11 mouse cellular contexts compared by ENCODE assay signal in the genomic region with DNA sequence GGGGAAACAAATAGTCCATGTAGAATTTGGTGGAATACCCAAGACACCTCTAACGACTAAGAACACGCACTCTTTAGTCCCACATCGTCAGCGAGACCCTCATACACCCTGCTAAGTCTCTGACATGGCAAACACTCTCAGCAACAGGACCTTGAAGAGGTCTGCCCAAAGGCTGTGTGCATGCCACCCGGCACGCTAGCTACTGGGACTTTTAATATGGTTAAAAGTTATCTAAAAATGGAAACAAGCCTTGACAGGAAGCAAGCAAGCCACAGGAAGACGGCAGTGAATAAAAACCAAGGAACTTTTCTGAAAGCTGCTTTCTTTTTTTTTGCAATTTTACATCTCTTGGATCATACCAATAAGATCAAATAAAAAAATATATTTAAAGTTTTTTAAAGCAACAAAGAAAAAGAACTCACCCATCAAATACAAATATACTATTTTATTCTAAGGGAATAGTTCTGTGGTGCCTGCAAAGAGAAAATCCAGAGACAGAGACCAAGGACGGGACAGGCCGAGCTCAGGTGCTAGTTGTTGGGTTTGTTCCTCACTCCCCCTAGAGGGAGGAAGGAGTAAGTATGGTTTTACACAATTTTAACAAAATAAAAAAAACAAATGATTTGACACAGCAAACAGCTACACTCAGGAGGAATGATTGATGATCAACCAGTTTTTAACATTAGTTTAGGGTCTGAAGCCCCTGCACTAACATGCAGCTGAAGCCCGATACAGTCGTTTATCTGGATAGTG.
DNase-seq lines count a peak whose midpoint lies in the region; ATAC-seq and TF ChIP-seq lines count a peak whose summit lies in the region.
"Had no signal": no experiment of that assay in that cellular context is flagged by ENCODE, and none has a peak within 500 bp of the region (broad histone marks: within the 10 kb centered on the region; RNA-seq: fewer than 3 reads in every experiment).

No protein-coding gene starts in this region.

- no peak overlapping the region for H3K9ac ChIP-seq in liver, adult 2 months (ENCODE audit: low read depth, low read length)
- H3K9ac ChIP-seq in liver, embryonic 12.5 days, result no peak overlapping the region
- no peak overlapping the region for H3K9ac ChIP-seq in CH12.LX (ENCODE audit: insufficient read depth, low read depth)
- no peak overlapping the region for H3K9ac ChIP-seq in neural tube, embryonic 15.5 days (replicated peaks)
- H3K9ac ChIP-seq: limb, embryonic 15.5 days had no signal

- no peaks in the 10 kb centered on the region for H3K79me2 ChIP-seq in liver, adult 2 months (ENCODE audit: control insufficient read depth, insufficient read depth, low read length)
- H3K79me2 ChIP-seq in CH12.LX (replicated peaks; ENCODE audit: control insufficient read depth, extremely low read depth, insufficient read depth, poor library complexity, severe bottlenecking), result no peaks in the 10 kb centered on the region

- no peak overlapping the region for H3K27ac ChIP-seq in liver, adult 2 months (replicated peaks; ENCODE audit: insufficient read depth, low read depth, low read length)
- H3K27ac ChIP-seq in liver, embryonic 12.5 days, result no peak overlapping the region
- no peak overlapping the region for H3K27ac ChIP-seq in CH12.LX (ENCODE audit: insufficient read depth, low read depth)
- H3K27ac ChIP-seq in neural tube, embryonic 15.5 days (replicated peaks), result no peak overlapping the region
- H3K27ac ChIP-seq: forebrain, embryonic 10.5 days; limb, embryonic 15.5 days had no signal

- in situ Hi-C loops in CH12.LX (cut with MboI; ENCODE audit: low pct_ligation_motif_present, low pct_unique_long_range_greater_than_20kb, low sequenced_read_pairs), result no loop called here

- peak; percentile 19 for TF ChIP-seq RAD21 in CH12.LX (IDR thresholded peaks at IDR 0.05; ENCODE audit: low read depth, low read length)

- TF ChIP-seq POLR2A in liver, adult 2 months (IDR thresholded peaks at IDR 0.05; ENCODE audit: extremely low read depth, insufficient read depth, low read length), result no peak
- no peak for TF ChIP-seq POLR2A in CH12.LX (IDR thresholded peaks at IDR 0.05; ENCODE audit: low read depth, low read length)

- no peak for ATAC-seq in liver, embryonic 12.5 days
- peak; percentile 79 for ATAC-seq in megakaryocyte-erythroid progenitor cell, adult 5-6 weeks (replicated peaks; ENCODE audit: low FRiP score, low TSS enrichment, poor library complexity, severe bottlenecking)
- ATAC-seq in neural tube, embryonic 15.5 days (ENCODE audit: low FRiP score), result no peak

- H3K27me3 ChIP-seq in liver, adult 2 months (ENCODE audit: control insufficient read depth, insufficient read depth, low read length), result no peaks in the 10 kb centered on the region
- no peaks in the 10 kb centered on the region for H3K27me3 ChIP-seq in liver, embryonic 12.5 days (replicated peaks)
- no peaks in the 10 kb centered on the region for H3K27me3 ChIP-seq in CH12.LX (replicated peaks)
- H3K27me3 ChIP-seq in neural tube, embryonic 15.5 days (replicated peaks), result no peaks in the 10 kb centered on the region
- H3K27me3 ChIP-seq: limb, embryonic 15.5 days had no signal

- no peak overlapping the region for H3K4me2 ChIP-seq in liver, embryonic 12.5 days
- H3K4me2 ChIP-seq in CH12.LX (ENCODE audit: insufficient read depth, low read depth, poor library complexity, severe bottlenecking), result no peak overlapping the region
- no peak overlapping the region for H3K4me2 ChIP-seq in neural tube, embryonic 15.5 days
- H3K4me2 ChIP-seq: limb, embryonic 15.5 days had no signal

- dilution Hi-C loops in CH12.LX (cut with MboI; ENCODE audit: extremely low pct_ligation_motif_present, extremely low pct_unique_long_range_greater_than_20kb, low sequenced_read_pairs), result no loop called here

- no peaks in the 10 kb centered on the region for H3K9me3 ChIP-seq in liver, embryonic 12.5 days (replicated peaks)
- no peaks in the 10 kb centered on the region for H3K9me3 ChIP-seq in CH12.LX (replicated peaks; ENCODE audit: low read length)
- H3K9me3 ChIP-seq in neural tube, embryonic 15.5 days (replicated peaks), result no peaks in the 10 kb centered on the region
- H3K9me3 ChIP-seq: forebrain, embryonic 10.5 days; limb, embryonic 15.5 days had no signal

- 81% methylated on average over 11 of the region's 11 CpGs for WGBS in liver, adult 2 months
- WGBS in liver, embryonic 12.5 days (ENCODE audit: insufficient replicate concordance), result 67% methylated on average over 11 of the region's 11 CpGs
- WGBS in neural tube, embryonic 15.5 days, result 84% methylated on average over 11 of the region's 11 CpGs

- DNase-seq in liver, adult 2 months (ENCODE audit: extremely low read depth, low read depth, low spot score), result no peak
- DNase-seq in CH12.LX (ENCODE audit: extremely low read depth) (peak; percentile 37), R1 (ENCODE audit: low read depth, low spot score) (peak; percentile 53)
- no peak for DNase-seq in kidney, postnatal 36 days
- DNase-seq: cerebellum, adult 9-11 months; kidney, postnatal 10 days had no signal

- H3K4me3 ChIP-seq in liver, adult 2 months (ENCODE audit: insufficient read depth, low read depth, low read length), result no peak overlapping the region
- H3K4me3 ChIP-seq in liver, embryonic 12.5 days, result no peak overlapping the region
- no peak overlapping the region for H3K4me3 ChIP-seq in CH12.LX (replicated peaks in 1 of 3; ENCODE audit: low read depth in 2 of 3, low read length in 2 of 3, poor library complexity in 1 of 3)
- no peak overlapping the region for H3K4me3 ChIP-seq in neural tube, embryonic 15.5 days (replicated peaks)
- H3K4me3 ChIP-seq: forebrain, embryonic 10.5 days; limb, embryonic 15.5 days had no signal

- no peak for TF ChIP-seq EP300 in CH12.LX (IDR thresholded peaks at IDR 0.05; ENCODE audit: low read length)

- TF ChIP-seq CTCF in liver, adult 2 months (IDR thresholded peaks at IDR 0.05; ENCODE audit: low read depth, low read length), result peak; percentile 41; the same call in 1 of the 2 replicates
- peak; percentile 28 to 57; a peak in 3 of 4 replicates for TF ChIP-seq CTCF in CH12.LX (conservative IDR thresholded peaks at IDR 0.05 in 1 of 2, IDR thresholded peaks at IDR 0.05 in 1 of 2; ENCODE audit: low read depth in 2 of 2, low read length in 2 of 2)

- no peaks in the 10 kb centered on the region for H3K4me1 ChIP-seq in liver, adult 2 months (ENCODE audit: control insufficient read depth, insufficient read depth, low read length)
- H3K4me1 ChIP-seq in liver, embryonic 12.5 days, result no peaks in the 10 kb centered on the region
- no peaks in the 10 kb centered on the region for H3K4me1 ChIP-seq in CH12.LX (ENCODE audit: control insufficient read depth in 1 of 2, insufficient read depth in 2 of 2)
- H3K4me1 ChIP-seq in neural tube, embryonic 15.5 days, result no peaks in the 10 kb centered on the region
- H3K4me1 ChIP-seq: forebrain, embryonic 10.5 days; limb, embryonic 15.5 days had no signal

- H3K36me3 ChIP-seq in liver, adult 2 months (ENCODE audit: control insufficient read depth, insufficient read depth, low read length), result peaks cover 17% of the 10 kb centered on the region
- H3K36me3 ChIP-seq in liver, embryonic 12.5 days, result peaks cover 53% of the 10 kb centered on the region
- peaks cover 30 to 70% of the 10 kb centered on the region in 2 experiments for H3K36me3 ChIP-seq in CH12.LX (replicated peaks in 1 of 2; ENCODE audit: control insufficient read depth in 1 of 2, insufficient read depth in 1 of 2, low read length in 1 of 2)
- H3K36me3 ChIP-seq in neural tube, embryonic 15.5 days, result peaks cover 45% of the 10 kb centered on the region

TF ChIP-seq in CH12.LX, 34 proteins besides CTCF, POLR2A, EP300 and RAD21:
- no peak for TF ChIP-seq SMC3 (IDR thresholded peaks at IDR 0.05; ENCODE audit: low read depth, low read length)
- TF ChIP-seq TBP (conservative IDR thresholded peaks at IDR 0.05; ENCODE audit: low read depth, low read length), result 0 out of 2 replicates have a peak, but pooled peaks have one; percentile 37
- no peak for TF ChIP-seq ZKSCAN1 (IDR thresholded peaks at IDR 0.05; ENCODE audit: borderline replicate concordance, low read depth, low read length)
- TF ChIP-seq BHLHE40 (IDR thresholded peaks at IDR 0.05; ENCODE audit: low read depth, low read length), result no peak
- TF ChIP-seq HCFC1 (IDR thresholded peaks at IDR 0.05; ENCODE audit: low read depth, low read length), result no peak
- no peak for TF ChIP-seq CHD1 (IDR thresholded peaks at IDR 0.05; ENCODE audit: low read depth, low read length)
- no peak for TF ChIP-seq RCOR1 (conservative IDR thresholded peaks at IDR 0.05; ENCODE audit: low read depth, low read length)
- TF ChIP-seq ZNF384 (IDR thresholded peaks at IDR 0.05; ENCODE audit: low read depth, low read length), result peak; percentile 37; the same call in 1 of the 2 replicates

Comparison
In these comparisons a context has a peak if more than half of its experiments do, and no peak if none do; other contexts are left out.
1. DNase-seq: peak in CH12.LX (single experiment) and R1 (single experiment); none in liver, adult 2 months (single experiment) and kidney, postnatal 36 days (0 of 2).